Mouse (Mus musculus) left cerebral cortex, postnatal 10 days (tissue): Measurements from ENCODE around the gene Stra8. TPM values are rescaled to one million over a fixed set of nuclear protein-coding genes. Genes with fewer than 3 reads are reported as not detected.
A peak's percentile ranks its signal among the peaks of the same experiment; 100 is the strongest.

Source experiments
- DNase-seq, 2 experiments: peaks; one replicate each; pipeline ENCODE4 v3.0.0; 2021 to 2022; ENCODE audit warnings: low spot score in 2 of 2, mixed read lengths in 1 of 2; ENCODE audit errors: extremely low spot score in 1 of 2
- intact Hi-C: fragments of 180-260 bp; cut with DNase I; formaldehyde crosslinking; loops from one replicate; pipeline ENCODE4 v1.15.1; 2025
- total RNA-seq, 2 experiments: library from RNA; stranded (reverse); gene quantifications; 2 replicates each; pipeline ENCODE4 v1.2.3; 2021

Stra8 gene
- not detected for total RNA-seq

- intact Hi-C loops: no loop called here
- DNase-seq: no peak
Measured at GRCm38 (mm10) chr6:34919956-34920355, at the start of gene Stra8. Stra8 (plus strand) TSS chr6:34920163.

DNA sequence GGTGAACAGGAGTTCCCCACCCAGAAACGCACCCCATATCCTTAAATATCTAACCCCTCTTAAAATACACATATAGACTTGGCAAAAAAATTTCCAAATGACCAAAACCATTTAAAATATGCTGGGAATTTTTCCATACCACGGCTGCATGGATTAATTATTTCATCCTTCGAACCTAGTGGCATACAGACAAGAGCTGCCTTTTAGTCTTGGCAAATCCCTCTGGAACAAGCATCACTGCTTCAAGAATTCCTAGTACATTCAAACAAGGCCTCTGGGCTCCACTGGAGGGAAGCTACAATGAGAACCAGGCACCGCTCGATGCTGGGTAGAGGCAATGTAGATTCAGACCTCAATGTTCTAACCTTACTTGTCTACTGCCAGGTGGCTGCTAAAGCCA, 49.2 kb upstream of the Stra8 start:
- no peak for DNase-seq
- intact Hi-C loops: no loop called here

GRCm38 (mm10) chr6:34871929-34872328, 48.0 kb upstream of the Stra8 start:
- DNase-seq: peak in 1 of 2 experiments; percentile 31
- intact Hi-C loops: no loop called here

GRCm38 (mm10) chr6:34872871-34873270, 47.1 kb upstream of the Stra8 start:
- intact Hi-C loops: no loop called here
- no peak for DNase-seq

DNA sequence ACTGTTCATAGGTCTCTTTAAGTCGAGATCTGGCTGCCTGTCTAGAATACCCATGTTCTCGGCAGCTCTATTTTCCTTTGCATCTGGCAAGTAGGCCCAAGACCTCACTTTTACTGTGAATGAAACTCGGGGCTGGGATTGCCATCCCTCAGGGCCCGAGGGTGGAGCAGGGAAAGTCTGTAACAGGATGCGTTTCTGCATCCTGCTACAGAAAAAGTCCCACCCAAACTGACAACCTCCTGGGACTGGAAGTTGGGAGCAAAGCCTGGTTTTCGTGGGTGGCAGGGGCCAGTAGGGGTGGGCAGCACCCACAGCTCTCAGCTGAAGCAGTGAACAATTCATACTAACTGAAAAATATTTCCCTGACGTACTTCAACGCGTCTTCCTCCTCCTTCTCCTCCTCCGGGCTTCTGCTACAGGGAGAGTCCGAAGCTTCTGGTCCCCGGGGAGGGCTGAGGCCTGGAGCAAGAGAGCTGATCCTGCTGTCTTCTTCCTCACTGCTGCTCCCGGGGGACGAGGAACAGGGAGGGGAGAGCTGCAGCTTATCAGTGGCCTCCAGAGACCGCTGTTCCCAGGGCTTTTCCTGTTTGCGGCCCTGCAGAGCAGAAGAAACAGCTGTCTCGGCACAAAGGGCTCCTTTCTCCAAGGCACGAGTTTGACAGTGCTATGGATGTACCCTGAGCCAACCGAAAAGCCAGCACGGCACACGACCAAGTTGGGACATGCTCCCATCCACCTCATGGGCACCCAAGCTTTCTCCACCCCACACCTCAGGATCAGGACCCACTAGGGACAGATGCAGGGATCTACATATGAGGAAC, 45.7 kb upstream of the Stra8 start:
- DNase-seq: peak in 1 of 2 experiments; percentile 85
- intact Hi-C loops: no loop called here

DNA sequence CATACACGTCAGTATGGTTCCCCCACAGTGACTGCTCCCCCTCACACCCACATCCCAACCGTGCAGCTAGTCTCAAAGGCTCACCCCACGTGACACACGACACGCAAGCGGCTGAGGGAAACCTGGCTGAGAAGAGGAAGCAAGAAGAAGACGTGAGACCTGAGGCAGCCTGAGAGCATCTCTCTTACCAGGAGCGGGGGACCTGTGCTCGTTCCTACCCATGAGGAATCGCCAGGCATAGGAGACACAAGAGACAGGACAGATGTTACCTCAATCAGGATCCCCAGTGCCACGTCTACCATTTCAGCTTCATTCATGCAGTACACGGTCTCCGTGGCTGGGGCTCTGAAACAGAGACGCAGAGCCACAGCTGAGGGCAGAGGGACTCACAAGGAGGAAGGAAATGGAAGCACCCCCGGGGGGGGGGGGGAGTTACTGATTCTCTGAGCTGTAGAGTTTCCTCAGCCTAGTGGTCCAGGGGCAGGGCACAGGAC, 44.6 kb upstream of the Stra8 start:
- intact Hi-C loops: loop anchor here (5.0 kb wide), 1 partner anchor 93 kb away; the partner anchor contains the start of gene Agbl3
- DNase-seq: peak in 1 of 2 experiments; percentile 51

DNA sequence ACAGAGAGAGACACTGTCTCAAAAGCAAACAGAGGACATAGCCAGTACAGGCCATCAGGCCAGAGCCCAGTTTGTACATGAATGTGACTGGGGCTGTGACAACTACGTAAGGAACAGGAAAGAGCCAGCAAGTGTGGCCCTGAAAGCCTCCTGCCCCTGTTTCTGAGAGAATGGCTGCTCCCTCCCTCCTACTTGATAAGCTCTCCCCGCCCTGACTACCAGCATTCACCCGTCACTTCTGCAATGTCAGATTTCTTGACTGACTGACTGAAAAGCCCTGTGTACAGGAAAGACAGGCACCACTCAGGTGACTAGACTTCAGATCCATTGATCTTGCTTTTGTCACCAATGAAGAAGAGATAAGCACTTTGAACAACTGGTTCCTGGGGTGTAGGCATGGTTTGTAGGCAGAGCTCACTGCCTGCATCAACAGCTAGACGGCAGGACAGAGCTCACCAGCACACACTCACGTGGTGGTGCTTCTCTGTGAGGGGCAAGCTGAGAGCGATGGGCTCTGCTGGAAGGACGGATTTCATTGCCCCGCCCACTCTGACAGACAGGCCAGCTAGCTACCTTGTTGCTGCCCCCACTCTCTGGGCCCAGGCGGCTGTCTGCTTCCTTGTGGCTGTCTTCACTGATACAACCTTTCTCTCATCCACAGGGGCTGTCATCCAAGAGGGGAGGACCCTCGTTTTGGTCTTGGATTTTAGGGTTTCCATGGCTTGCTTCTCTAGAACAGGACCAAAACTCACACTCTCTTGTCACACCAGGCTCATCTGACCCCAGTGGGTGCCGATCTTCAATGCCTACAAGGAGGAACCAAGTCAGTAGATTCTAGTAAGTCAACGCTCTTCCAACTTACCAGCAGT, 43.8 kb upstream of the Stra8 start:
- DNase-seq: peak in 1 of 2 experiments; percentile 53

DNA sequence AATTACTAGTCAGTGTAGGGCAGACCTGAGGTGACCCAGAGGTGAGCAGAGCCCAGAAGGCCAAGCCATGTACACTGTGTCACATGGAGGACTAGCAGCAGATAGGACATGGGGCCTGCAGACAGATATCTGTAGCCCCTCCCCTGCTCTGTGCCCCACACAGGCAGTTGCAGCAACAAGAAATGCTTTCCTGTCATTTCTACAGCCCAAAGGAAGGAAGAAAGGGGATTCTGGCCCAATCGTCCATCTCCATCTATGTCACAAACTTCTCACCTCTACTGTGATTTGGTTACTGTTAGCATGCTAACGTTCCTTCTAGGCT, 43.2 kb upstream of the Stra8 start:
- peak in 1 of 2 experiments; percentile 16 for DNase-seq
- intact Hi-C loops: loop anchor here (5.0 kb wide), 1 partner anchor 94 kb away; the partner anchor contains the start of gene Agbl3

More for the DNA sequence above, 43.8 kb upstream of the Stra8 start:
- intact Hi-C loops: loop anchor here (5.0 kb wide), 1 partner anchor 94 kb away; the partner anchor contains the start of gene Agbl3

DNA sequence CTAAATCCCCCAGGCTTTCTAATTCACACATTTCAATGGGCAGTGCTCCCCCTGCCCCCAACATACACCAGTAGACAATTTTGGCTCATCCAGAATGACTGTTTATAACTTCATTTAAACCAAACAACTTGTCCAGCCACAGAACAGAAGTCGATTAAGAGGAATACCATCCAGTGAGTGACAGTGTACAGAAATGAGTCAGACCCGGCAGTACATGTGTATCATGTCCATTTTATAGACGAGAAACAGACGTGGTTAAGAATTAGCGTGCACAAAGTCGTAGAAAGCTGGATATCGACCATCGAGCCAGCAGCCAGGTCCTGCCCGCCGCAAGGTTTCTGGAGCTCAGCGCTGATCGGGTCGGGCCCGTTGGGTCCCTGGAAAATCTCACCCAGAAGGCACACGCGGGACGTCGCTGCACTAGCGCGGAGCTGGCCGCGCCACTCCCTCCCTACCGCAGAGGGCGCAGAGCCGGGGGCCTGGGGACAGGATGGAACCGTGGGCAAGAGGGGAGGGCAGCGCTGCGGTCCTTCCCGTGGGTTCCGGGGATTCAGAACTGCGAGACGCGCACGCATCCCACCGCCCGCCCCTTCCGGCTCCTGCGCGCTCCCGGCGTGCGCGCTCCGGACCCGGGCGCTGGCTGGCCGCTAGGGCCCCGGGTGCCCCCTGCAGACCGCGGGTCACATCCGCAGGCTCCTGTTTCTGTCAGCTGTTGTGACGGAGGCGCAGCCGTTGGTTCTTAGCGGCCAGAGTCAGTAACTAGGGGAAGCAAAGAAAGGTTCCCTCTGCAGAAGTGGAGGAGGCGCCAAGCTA, 42.2 kb upstream of the Stra8 start, which contains the start of gene Cyren:
TSS of gene Cyren (minus strand) at position 552 of the 813 bp plus-strand sequence.
- DNase-seq: peak; percentile 85 to 96
- intact Hi-C loops: loop anchor here (5.0 kb wide), 1 partner anchor 95 kb away; the partner anchor contains the start of gene Agbl3

- intact Hi-C loops: loop anchor here (5.0 kb wide), 1 partner anchor 97 kb away; the partner anchor contains the start of gene Agbl3
- peak in 1 of 2 experiments; percentile 16 for DNase-seq
Measured at GRCm38 (mm10) chr6:34879101-34879740, 40.7 kb upstream of the Stra8 start.

GRCm38 (mm10) chr6:34879911-34880475, 40.0 kb upstream of the Stra8 start:
- DNase-seq: peak; percentile 58
- intact Hi-C loops: loop anchor here (5.0 kb wide), 1 partner anchor 98 kb away; the partner anchor contains the start of gene Agbl3

DNA sequence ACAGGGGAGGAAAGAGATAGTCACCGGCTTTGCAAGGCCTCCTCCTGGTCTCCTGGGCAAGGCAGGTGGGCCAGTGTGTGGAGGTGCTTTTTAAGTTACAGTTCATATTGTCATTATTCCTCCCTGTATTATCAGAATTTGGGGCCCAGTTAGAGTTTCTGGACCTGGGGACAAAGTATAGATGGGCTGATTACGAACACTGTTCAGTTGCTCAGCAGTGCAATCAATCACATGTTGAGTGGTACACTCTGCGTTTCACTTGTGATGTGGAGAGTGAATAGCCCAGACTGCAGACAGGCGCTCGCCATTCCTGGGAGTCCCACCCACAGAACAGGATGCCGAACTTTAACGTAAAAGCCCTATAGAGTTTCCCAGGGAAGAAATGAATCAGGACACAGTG, 35.2 kb upstream of the Stra8 start:
- intact Hi-C loops: no loop called here

DNA sequence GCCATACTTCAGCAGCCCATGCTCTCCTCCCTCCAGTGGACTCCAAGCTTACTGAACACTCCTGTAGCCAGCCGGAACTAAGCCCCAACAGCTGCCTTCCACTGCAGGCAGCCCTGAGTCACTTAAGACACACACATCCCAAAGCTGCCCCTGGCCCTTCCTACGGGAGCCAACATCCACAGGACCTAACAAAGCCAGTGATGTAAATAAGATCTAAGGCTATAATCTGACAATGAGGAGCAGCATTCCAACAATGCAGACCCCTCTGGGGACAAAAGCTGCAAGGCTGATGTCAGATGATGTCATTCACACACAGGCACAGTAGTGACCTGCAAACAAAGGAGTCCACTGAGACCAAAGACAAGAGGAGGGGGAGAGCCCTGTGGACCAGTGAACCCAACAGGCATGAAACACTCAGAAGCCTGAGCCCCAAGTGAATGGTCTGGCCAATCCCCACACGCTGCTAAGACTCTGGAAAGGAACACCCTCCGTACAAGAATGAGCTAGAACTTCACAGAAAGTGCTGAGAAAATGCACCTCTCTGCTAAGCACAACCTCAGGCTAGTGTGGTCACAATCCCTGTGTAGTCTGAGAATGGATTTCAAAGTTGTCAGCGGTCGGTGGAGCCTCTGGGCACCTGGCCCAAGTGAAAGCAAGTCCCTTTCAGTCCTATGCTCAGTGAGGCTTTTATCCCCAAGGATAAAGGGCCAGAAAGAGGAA, 32.7 kb upstream of the Stra8 start:
- intact Hi-C loops: no loop called here
- no peak for DNase-seq

More for the DNA sequence above, 35.2 kb upstream of the Stra8 start:
- no peak for DNase-seq

DNA sequence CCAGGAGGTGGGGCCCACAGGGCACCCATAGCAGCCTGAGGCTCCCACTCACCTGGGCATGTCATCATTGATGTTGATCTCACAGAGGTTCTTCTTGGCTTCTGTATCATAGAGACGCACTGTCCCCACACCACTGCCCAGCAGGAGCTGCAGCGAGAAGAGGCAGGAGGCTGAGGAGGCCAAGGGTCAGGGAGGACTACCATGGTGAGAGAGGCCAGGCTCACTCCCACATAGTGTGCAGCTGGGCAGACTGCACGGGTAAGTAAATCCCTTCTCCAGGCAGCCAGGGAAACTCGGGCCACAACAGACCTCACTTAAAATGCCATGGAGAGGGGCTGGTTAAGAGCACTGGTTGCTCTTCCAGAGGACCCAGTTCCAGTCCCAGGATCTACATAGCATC, 30.8 kb upstream of the Stra8 start:
- no peak for DNase-seq
- intact Hi-C loops: no loop called here

- DNase-seq: no peak
- intact Hi-C loops: no loop called here
Measured at GRCm38 (mm10) chr6:34895569-34895968, 24.4 kb upstream of the Stra8 start.

GRCm38 (mm10) chr6:34896168-34896780, 23.7 kb upstream of the Stra8 start:
- DNase-seq: no peak
- intact Hi-C loops: no loop called here

GRCm38 (mm10) chr6:34899127-34899526, 20.8 kb upstream of the Stra8 start:
- intact Hi-C loops: no loop called here
- no peak for DNase-seq
